Mouse (Mus musculus): ENCODE measurements around the gene Gm47791. TPM values are rescaled to one million over a fixed set of nuclear protein-coding genes. Genes with fewer than 3 reads are reported as not detected.

Gene Gm47791
- polyA plus RNA-seq, 1 experiment = not detected

GRCm38 (mm10) chr1:82741539-82741938 is 29.5 kb downstream of the Gm47791 start:
- no peak for TF ChIP-seq TCF12 (IDR thresholded peaks at IDR 0.05; ENCODE audit: insufficient read depth, poor library complexity, severe bottlenecking)
- no peak for TF ChIP-seq MYOG (IDR thresholded peaks at IDR 0.05; ENCODE audit: control insufficient read depth in 1 of 3, insufficient read depth in 1 of 3, insufficient read length in 2 of 3, low read depth in 2 of 3)
- TF ChIP-seq USF1 (IDR thresholded peaks at IDR 0.05; ENCODE audit: low read depth) = no peak
- TF ChIP-seq CEBPB (IDR thresholded peaks at IDR 0.05; ENCODE audit: insufficient read depth, poor library complexity, severe bottlenecking) = no peak
- no peak for TF ChIP-seq MAX (IDR thresholded peaks at IDR 0.05; ENCODE audit: low read depth)
- no peak for TF ChIP-seq POLR2A (IDR thresholded peaks at IDR 0.05; ENCODE audit: insufficient read length, low read depth)
- no peak for TF ChIP-seq REST (IDR thresholded peaks at IDR 0.05; ENCODE audit: insufficient read depth, insufficient read length)
- no peak for TF ChIP-seq SRF (IDR thresholded peaks at IDR 0.05; ENCODE audit: control insufficient read depth, insufficient read length, low read depth)
- TF ChIP-seq MYOD1 (IDR thresholded peaks at IDR 0.05; ENCODE audit: control insufficient read depth in 1 of 3, insufficient read length in 2 of 3, low read depth in 2 of 3) = no peak
- no peak for TF ChIP-seq TCF3 (IDR thresholded peaks at IDR 0.05; ENCODE audit: insufficient read length, low read depth)
- TF ChIP-seq E2F4 (IDR thresholded peaks at IDR 0.05; ENCODE audit: insufficient read depth) = no peak
- TF ChIP-seq POLR2AphosphoS2 (IDR thresholded peaks at IDR 0.05; ENCODE audit: insufficient read length, low read depth) = no peak
- Histone ChIP-seq H3ac (ENCODE audit: control insufficient read depth, insufficient read length) (no peak overlapping the region), H3K4me3 (no peak overlapping the region), H3K4me2 (ENCODE audit: low read depth) (no peak overlapping the region), H3K36me3 (ENCODE audit: control insufficient read depth, insufficient read depth) (peaks cover 39% of the 10 kb centered on the region), H3K27me3 (ENCODE audit: control insufficient read depth, insufficient read depth, insufficient read length) (no peaks in the 10 kb centered on the region), H3K79me2 (ENCODE audit: control insufficient read depth, insufficient read depth) (peaks cover 8% of the 10 kb centered on the region)

GRCm38 (mm10) chr1:82738066-82738465 is 33.0 kb downstream of the Gm47791 start:
- no peak overlapping the region for H3ac ChIP-seq (ENCODE audit: control insufficient read depth, insufficient read length)
- no peak overlapping the region for H3K4me2 ChIP-seq (ENCODE audit: low read depth)
- no peak for TF ChIP-seq POLR2A (IDR thresholded peaks at IDR 0.05; ENCODE audit: insufficient read length, low read depth)
- no peak for TF ChIP-seq MYOG (IDR thresholded peaks at IDR 0.05; ENCODE audit: control insufficient read depth in 1 of 3, insufficient read depth in 1 of 3, insufficient read length in 2 of 3, low read depth in 2 of 3)
- TF ChIP-seq MYOD1 (IDR thresholded peaks at IDR 0.05; ENCODE audit: control insufficient read depth in 1 of 3, insufficient read length in 2 of 3, low read depth in 2 of 3) = no peak
- no peak for TF ChIP-seq POLR2AphosphoS2 (IDR thresholded peaks at IDR 0.05; ENCODE audit: insufficient read length, low read depth)
- no peak for TF ChIP-seq TCF3 (IDR thresholded peaks at IDR 0.05; ENCODE audit: insufficient read length, low read depth)
- TF ChIP-seq TCF12 (IDR thresholded peaks at IDR 0.05; ENCODE audit: insufficient read depth, poor library complexity, severe bottlenecking) = no peak
- TF ChIP-seq SRF (IDR thresholded peaks at IDR 0.05; ENCODE audit: control insufficient read depth, insufficient read length, low read depth) = no peak
- no peak for TF ChIP-seq USF1 (IDR thresholded peaks at IDR 0.05; ENCODE audit: low read depth)
- TF ChIP-seq REST (IDR thresholded peaks at IDR 0.05; ENCODE audit: insufficient read depth, insufficient read length) = no peak
- TF ChIP-seq E2F4 (IDR thresholded peaks at IDR 0.05; ENCODE audit: insufficient read depth) = no peak
- TF ChIP-seq MAX (IDR thresholded peaks at IDR 0.05; ENCODE audit: low read depth) = no peak
- H3K4me3 ChIP-seq = no peak overlapping the region
- H3K27me3 ChIP-seq (ENCODE audit: control insufficient read depth, insufficient read depth, insufficient read length) = no peaks in the 10 kb centered on the region
- peaks cover 5% of the 10 kb centered on the region for H3K79me2 ChIP-seq (ENCODE audit: control insufficient read depth, insufficient read depth)
- peaks cover 63% of the 10 kb centered on the region for H3K36me3 ChIP-seq (ENCODE audit: control insufficient read depth, insufficient read depth)

DNA sequence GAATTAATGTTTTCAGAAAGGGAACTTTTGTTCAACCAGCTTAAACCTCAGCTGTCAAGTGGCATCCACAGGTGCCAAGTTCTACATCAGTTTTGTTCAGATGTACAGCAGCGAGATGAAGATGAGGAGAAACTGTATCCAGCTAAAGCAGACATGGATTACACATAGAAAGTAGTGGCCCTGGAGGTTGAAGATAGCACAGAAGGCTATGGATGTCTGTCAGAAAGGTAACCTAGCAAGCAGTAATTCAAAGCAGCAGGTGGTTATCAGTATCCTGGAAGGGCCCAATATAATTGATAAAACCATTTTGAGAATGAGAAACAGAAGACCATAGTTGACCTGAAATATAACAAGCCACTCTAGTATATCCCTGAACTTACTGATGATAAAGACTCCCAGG is 37.7 kb downstream of the Gm47791 start:
- no peak for TF ChIP-seq MAX (IDR thresholded peaks at IDR 0.05; ENCODE audit: low read depth)
- TF ChIP-seq MYOG (IDR thresholded peaks at IDR 0.05; ENCODE audit: control insufficient read depth in 1 of 3, insufficient read depth in 1 of 3, insufficient read length in 2 of 3, low read depth in 2 of 3) = no peak
- TF ChIP-seq REST (IDR thresholded peaks at IDR 0.05; ENCODE audit: insufficient read depth, insufficient read length) = no peak
- no peak for TF ChIP-seq POLR2AphosphoS2 (IDR thresholded peaks at IDR 0.05; ENCODE audit: insufficient read length, low read depth)
- TF ChIP-seq TCF12 (IDR thresholded peaks at IDR 0.05; ENCODE audit: insufficient read depth, poor library complexity, severe bottlenecking) = no peak
- TF ChIP-seq TCF3 (IDR thresholded peaks at IDR 0.05; ENCODE audit: insufficient read length, low read depth) = no peak
- TF ChIP-seq USF1 (IDR thresholded peaks at IDR 0.05; ENCODE audit: low read depth) = no peak
- TF ChIP-seq MYOD1 (IDR thresholded peaks at IDR 0.05; ENCODE audit: control insufficient read depth in 1 of 3, insufficient read length in 2 of 3, low read depth in 2 of 3) = no peak
- TF ChIP-seq POLR2A (IDR thresholded peaks at IDR 0.05; ENCODE audit: insufficient read length, low read depth) = no peak
- no peak for TF ChIP-seq E2F4 (IDR thresholded peaks at IDR 0.05; ENCODE audit: insufficient read depth)
- TF ChIP-seq SRF (IDR thresholded peaks at IDR 0.05; ENCODE audit: control insufficient read depth, insufficient read length, low read depth) = no peak
- no peak for TF ChIP-seq CEBPB (IDR thresholded peaks at IDR 0.05; ENCODE audit: insufficient read depth, poor library complexity, severe bottlenecking)
- peaks cover 6% of the 10 kb centered on the region for H3K79me2 ChIP-seq (ENCODE audit: control insufficient read depth, insufficient read depth)
- no peak overlapping the region for H3K4me2 ChIP-seq (ENCODE audit: low read depth)
- peaks cover 77% of the 10 kb centered on the region for H3K36me3 ChIP-seq (ENCODE audit: control insufficient read depth, insufficient read depth)
- H3K4me3 ChIP-seq = no peak overlapping the region
- no peak overlapping the region for H3ac ChIP-seq (ENCODE audit: control insufficient read depth, insufficient read length)
- H3K27me3 ChIP-seq (ENCODE audit: control insufficient read depth, insufficient read depth, insufficient read length) = no peaks in the 10 kb centered on the region

- Histone ChIP-seq H3K4me3 (peak overlapping the region; percentile 73), H3ac (ENCODE audit: control insufficient read depth, insufficient read length) (no peak overlapping the region), H3K36me3 (ENCODE audit: control insufficient read depth, insufficient read depth) (peaks cover 27% of the 10 kb centered on the region), H3K27me3 (ENCODE audit: control insufficient read depth, insufficient read depth, insufficient read length) (no peaks in the 10 kb centered on the region), H3K4me2 (ENCODE audit: low read depth) (peak overlapping the region; percentile 98), H3K79me2 (ENCODE audit: control insufficient read depth, insufficient read depth) (peaks cover 32% of the 10 kb centered on the region)
- TF ChIP-seq TCF12 (IDR thresholded peaks at IDR 0.05; ENCODE audit: insufficient read depth, poor library complexity, severe bottlenecking) = no peak
- no peak for TF ChIP-seq MYOD1 (IDR thresholded peaks at IDR 0.05; ENCODE audit: control insufficient read depth in 1 of 3, insufficient read length in 2 of 3, low read depth in 2 of 3)
- no peak for TF ChIP-seq USF1 (IDR thresholded peaks at IDR 0.05; ENCODE audit: low read depth)
- TF ChIP-seq MAX (IDR thresholded peaks at IDR 0.05; ENCODE audit: low read depth) = no peak
- no peak for TF ChIP-seq REST (IDR thresholded peaks at IDR 0.05; ENCODE audit: insufficient read depth, insufficient read length)
- no peak for TF ChIP-seq SRF (IDR thresholded peaks at IDR 0.05; ENCODE audit: control insufficient read depth, insufficient read length, low read depth)
- no peak for TF ChIP-seq TCF3 (IDR thresholded peaks at IDR 0.05; ENCODE audit: insufficient read length, low read depth)
- no peak for TF ChIP-seq CEBPB (IDR thresholded peaks at IDR 0.05; ENCODE audit: insufficient read depth, poor library complexity, severe bottlenecking)
- no peak for TF ChIP-seq MYOG (IDR thresholded peaks at IDR 0.05; ENCODE audit: control insufficient read depth in 1 of 3, insufficient read depth in 1 of 3, insufficient read length in 2 of 3, low read depth in 2 of 3)
- TF ChIP-seq E2F4 (IDR thresholded peaks at IDR 0.05; ENCODE audit: insufficient read depth) = no peak
Measured at GRCm38 (mm10) chr1:82726482-82726881, 44.6 kb downstream of the Gm47791 start.
